Mouse (Mus musculus) testis, postnatal 10 days (tissue): ENCODE data around the gene Gm14288.
"Not testable (repeated sequence)": the region's sequence is repeated elsewhere in the genome, so short reads cannot be mapped to it uniquely, and the experiment has no call there.

Experiments used
- DNase-seq: peaks from one replicate; pipeline ENCODE4 v3.0.0; 2021; ENCODE audit warnings: low spot score

Gene Gm14288

DNA sequence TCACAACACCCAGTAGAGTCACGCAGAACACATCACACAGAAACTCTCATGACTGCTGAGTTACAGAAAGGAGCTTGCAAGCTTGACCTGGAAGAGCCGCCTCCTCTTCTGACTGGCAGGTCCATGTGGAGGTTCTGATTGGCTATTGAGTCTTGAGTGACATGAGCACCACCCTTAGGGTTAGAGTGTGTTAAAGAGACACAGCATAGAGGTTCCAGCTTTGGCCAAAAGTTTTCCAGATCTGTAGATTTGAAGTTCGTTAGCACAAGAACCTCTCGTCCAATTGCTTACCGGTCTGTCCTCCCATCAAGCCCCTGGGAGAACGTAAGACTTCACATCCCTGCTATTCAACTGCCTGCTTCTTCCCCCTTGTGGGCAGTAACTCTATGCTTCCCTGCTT is at the start of gene Gm14288:
Gene Gm14288, minus strand, starts transcription at position 101 of the 400 bp plus-strand sequence.
- DNase-seq: not testable (repeated sequence)

DNA sequence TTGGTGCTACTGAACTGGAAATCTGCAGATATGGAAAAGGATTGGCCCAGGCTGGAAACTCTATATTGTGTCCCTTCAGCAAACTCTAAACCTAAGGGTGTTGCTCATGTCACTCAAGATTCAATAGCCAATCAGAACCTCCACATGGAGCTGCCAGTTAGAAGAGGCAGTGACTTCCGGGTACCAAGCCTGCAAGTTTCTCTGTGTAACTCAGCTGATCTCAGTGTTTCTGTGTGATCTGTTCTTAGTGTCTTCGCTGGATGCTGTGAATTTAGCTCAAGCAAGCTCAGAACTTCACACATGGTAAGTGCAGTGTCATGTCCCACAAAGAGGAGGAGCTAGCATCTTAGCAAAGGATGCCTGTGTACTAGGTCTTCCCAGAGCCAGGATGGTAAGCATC is 59.7 kb downstream of the Gm14288 start, which contains the start of gene Gm2007:
Gene Gm2007, plus strand, starts transcription at position 301 of the 400 bp plus-strand sequence.
- DNase-seq: not testable (repeated sequence)
